Mouse (Mus musculus) liver, embryonic 15.5 days (tissue): ENCODE measurements around the gene Gm40193. TPM values are rescaled to one million over a fixed set of nuclear protein-coding genes. Genes with fewer than 3 reads are reported as not detected.
A peak's percentile ranks its signal among the peaks of the same experiment; 100 is the strongest.

Experiments
- ATAC-seq: fragments of 200-750 bp; cut with Nextera tagmentation; 2 replicates; pipeline ENCODE4 v1.8.0; 2017; ENCODE audit warnings: moderate number of reproducible peaks, mild to moderate bottlenecking, moderate library complexity; ENCODE audit not compliant: insufficient read depth
- H3K27ac ChIP-seq: fragments of 300-500 bp; sonication (generic); replicated peaks from 2 replicates; pipeline ENCODE4 v1.5.1; 2015; ENCODE audit warnings: mild to moderate bottlenecking, inconsistent platforms
- H3K27me3 ChIP-seq: fragments of 300-500 bp; sonication (generic); 2 replicates; pipeline ENCODE4 v1.6.1; 2015; ENCODE audit warnings: mild to moderate bottlenecking, inconsistent platforms
- H3K36me3 ChIP-seq: fragments of 300-500 bp; sonication (generic); replicated peaks from 2 replicates; pipeline ENCODE4 v1.6.1; 2015; ENCODE audit warnings: moderate library complexity, mild to moderate bottlenecking, inconsistent platforms
- H3K4me1 ChIP-seq: fragments of 300-500 bp; sonication (generic); replicated peaks from 2 replicates; pipeline ENCODE4 v1.6.1; 2015; ENCODE audit warnings: inconsistent platforms
- H3K4me2 ChIP-seq: fragments of 300-500 bp; sonication (generic); 2 replicates; pipeline ENCODE4 v1.6.1; 2015; ENCODE audit warnings: moderate library complexity, mild to moderate bottlenecking, inconsistent platforms
- H3K4me3 ChIP-seq: fragments of 300-500 bp; sonication (generic); replicated peaks from 2 replicates; pipeline ENCODE4 v1.5.1; 2015; ENCODE audit warnings: mild to moderate bottlenecking, inconsistent platforms
- H3K9ac ChIP-seq: fragments of 300-500 bp; sonication (generic); 2 replicates; pipeline ENCODE4 v1.6.1; 2015; ENCODE audit warnings: moderate library complexity, mild to moderate bottlenecking, inconsistent platforms
- H3K9me3 ChIP-seq: fragments of 300-500 bp; sonication (generic); replicated peaks from 2 replicates; pipeline ENCODE4 v1.6.1; 2016; ENCODE audit warnings: inconsistent platforms
- WGBS: fragments of 180-500 bp; shearing (Covaris S2); methylation state at CpG from one replicate; pipeline ENCODE4 v1.1.7; 2015; ENCODE audit warnings: mixed read lengths; ENCODE audit not compliant: insufficient replicate concordance; 5-methylcytosine and 5-hydroxymethylcytosine counted together
- polyA plus RNA-seq: library from polyadenylated mRNA; unstranded; fragments of >200 nt; fragmentation: Nextera tagmentation; extraction: Ambion mirVana; gene quantifications from 2 replicates; pipeline ENCODE4 v1.2.1, GENCODE M21; 2015

Gene Gm40193
- polyA plus RNA-seq, 1 experiment from 2014 or later: not detected

- Histone ChIP-seq H3K9me3 (no peaks in the 10 kb centered on the region), H3K9ac (no peak overlapping the region; the same call in 1 of the 2 replicates), H3K27me3 (no peaks in the 10 kb centered on the region), H3K4me3 (peak overlapping the region; percentile 89), H3K36me3 (0 out of 2 replicates have a peak, but pooled peaks cover 6% of the 10 kb centered on the region), H3K4me2 (peak overlapping the region; percentile 99), H3K4me1 (peaks cover 63% of the 10 kb centered on the region), H3K27ac (peak overlapping the region; percentile 75)
- ATAC-seq: no peak
- WGBS: 39% methylated on average over 4 of the region's 4 CpGs
Measured at GRCm38 (mm10) chr11:70564276-70564873, 31.6 kb upstream of the Gm40193 start.

GRCm38 (mm10) chr11:70563470-70564275 is 30.9 kb upstream of the Gm40193 start:
- Histone ChIP-seq H3K4me2 (peak overlapping the region; percentile 99), H3K9me3 (no peaks in the 10 kb centered on the region), H3K4me1 (peaks cover 59% of the 10 kb centered on the region), H3K36me3 (0 out of 2 replicates have a peak, but pooled peaks cover 6% of the 10 kb centered on the region), H3K27me3 (no peaks in the 10 kb centered on the region), H3K4me3 (peak overlapping the region; percentile 89), H3K9ac (peak overlapping the region; percentile 79), H3K27ac (peak overlapping the region; percentile 75)
- ATAC-seq: no peak
- WGBS: 4% methylated on average over 25 of the region's 25 CpGs

DNA sequence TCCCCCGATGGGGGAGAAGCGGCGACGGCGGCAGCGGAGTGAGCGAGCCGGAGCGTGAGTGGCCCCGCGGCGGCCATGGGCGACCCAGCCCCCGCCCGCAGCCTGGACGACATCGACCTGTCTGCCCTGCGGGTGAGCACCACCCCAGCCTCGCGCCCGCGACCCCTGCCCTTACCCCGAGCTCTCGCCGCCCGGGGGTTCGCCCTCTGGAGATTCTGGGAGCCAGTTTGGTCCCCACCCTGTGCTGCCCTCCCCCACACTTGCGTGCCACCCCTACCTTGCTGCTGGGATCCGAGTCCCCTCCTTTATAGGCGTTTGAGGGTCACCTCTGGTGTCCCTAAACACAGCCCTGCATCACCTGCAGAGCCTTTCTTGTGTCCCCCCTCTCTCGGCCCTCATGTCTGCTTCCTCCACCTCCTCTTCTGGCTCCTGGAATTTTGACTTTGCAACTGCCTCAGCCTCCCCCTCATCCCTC is 30.3 kb upstream of the Gm40193 start:
- peak; percentile 9; the same call in 1 of the 2 replicates for ATAC-seq
- Histone ChIP-seq H3K9ac (peak overlapping the region; percentile 79), H3K4me1 (peaks cover 57% of the 10 kb centered on the region), H3K4me3 (peak overlapping the region; percentile 89), H3K4me2 (peak overlapping the region; percentile 99), H3K9me3 (no peaks in the 10 kb centered on the region), H3K27ac (peak overlapping the region; percentile 75), H3K27me3 (no peaks in the 10 kb centered on the region), H3K36me3 (0 out of 2 replicates have a peak, but pooled peaks cover 6% of the 10 kb centered on the region)
- 0% methylated on average over 14 of the region's 31 CpGs for WGBS

- no peaks in the 10 kb centered on the region for H3K9me3 ChIP-seq
- peaks cover 57% of the 10 kb centered on the region for H3K4me1 ChIP-seq
- peak within 1 kb of the TSS; percentile 79 for H3K9ac ChIP-seq
- 0 out of 2 replicates have a peak, but pooled peaks cover 6% of the 10 kb centered on the region for H3K36me3 ChIP-seq
- peak within 1 kb of the TSS; percentile 99 for H3K4me2 ChIP-seq
- H3K27ac ChIP-seq: peak within 1 kb of the TSS; percentile 75
- no peaks in the 10 kb centered on the region for H3K27me3 ChIP-seq
- peak; percentile 86 for ATAC-seq
- H3K4me3 ChIP-seq: peak within 1 kb of the TSS; percentile 89
- 1% methylated on average over 55 of the region's 57 CpGs for WGBS
Measured at GRCm38 (mm10) chr11:70562287-70562994, 29.7 kb upstream of the Gm40193 start, which contains the start of gene Mink1. Gene Mink1, plus strand, starts transcription at chr11:70562881.

GRCm38 (mm10) chr11:70561937-70562286 is 29.2 kb upstream of the Gm40193 start:
- 3% methylated on average over 2 of the region's 2 CpGs for WGBS
- Histone ChIP-seq H3K27me3 (no peaks in the 10 kb centered on the region), H3K27ac (peak overlapping the region; percentile 75), H3K36me3 (0 out of 2 replicates have a peak, but pooled peaks cover 9% of the 10 kb centered on the region), H3K9ac (0 out of 2 replicates have a peak overlapping the region, but pooled peaks have one; percentile 79), H3K4me2 (peak overlapping the region; percentile 99), H3K4me1 (peaks cover 56% of the 10 kb centered on the region), H3K9me3 (no peaks in the 10 kb centered on the region), H3K4me3 (peak overlapping the region; percentile 89)
- ATAC-seq: no peak

- no peak overlapping the region for H3K4me2 ChIP-seq
- no peak overlapping the region for H3K27ac ChIP-seq
- 0 out of 2 replicates have a peak, but pooled peaks cover 6% of the 10 kb centered on the region for H3K27me3 ChIP-seq
- peaks cover 15% of the 10 kb centered on the region for H3K4me1 ChIP-seq
- 0 out of 2 replicates have a peak, but pooled peaks cover 4% of the 10 kb centered on the region for H3K36me3 ChIP-seq
- no peak overlapping the region for H3K9ac ChIP-seq
- WGBS: 75% methylated on average over 9 of the region's 9 CpGs
- no peaks in the 10 kb centered on the region for H3K9me3 ChIP-seq
- no peak overlapping the region for H3K4me3 ChIP-seq
- ATAC-seq: no peak
Measured at GRCm38 (mm10) chr11:70557545-70557944, 24.8 kb upstream of the Gm40193 start.

GRCm38 (mm10) chr11:70553940-70554339 is 21.2 kb upstream of the Gm40193 start:
- 31% methylated on average over 7 of the region's 7 CpGs for WGBS
- no peak overlapping the region for H3K27ac ChIP-seq

GRCm38 (mm10) chr11:70551526-70551925 is 18.8 kb upstream of the Gm40193 start:
- H3K36me3 ChIP-seq: no peaks in the 10 kb centered on the region
- H3K4me2 ChIP-seq: no peak overlapping the region
- H3K9me3 ChIP-seq: no peaks in the 10 kb centered on the region
- H3K27ac ChIP-seq: no peak overlapping the region
- H3K27me3 ChIP-seq: 0 out of 2 replicates have a peak, but pooled peaks cover 6% of the 10 kb centered on the region
- WGBS: 64% methylated on average over 8 of the region's 8 CpGs
- no peak for ATAC-seq
- H3K4me1 ChIP-seq: no peaks in the 10 kb centered on the region
- no peak overlapping the region for H3K9ac ChIP-seq
- no peak overlapping the region for H3K4me3 ChIP-seq

More at GRCm38 (mm10) chr11:70553940-70554339, 21.2 kb upstream of the Gm40193 start:
- Histone ChIP-seq H3K9me3 (no peaks in the 10 kb centered on the region), H3K4me2 (no peak overlapping the region), H3K9ac (no peak overlapping the region), H3K4me3 (no peak overlapping the region), H3K36me3 (0 out of 2 replicates have a peak, but pooled peaks cover 4% of the 10 kb centered on the region), H3K27me3 (0 out of 2 replicates have a peak, but pooled peaks cover 6% of the 10 kb centered on the region), H3K4me1 (no peaks in the 10 kb centered on the region)
- ATAC-seq: no peak

DNA sequence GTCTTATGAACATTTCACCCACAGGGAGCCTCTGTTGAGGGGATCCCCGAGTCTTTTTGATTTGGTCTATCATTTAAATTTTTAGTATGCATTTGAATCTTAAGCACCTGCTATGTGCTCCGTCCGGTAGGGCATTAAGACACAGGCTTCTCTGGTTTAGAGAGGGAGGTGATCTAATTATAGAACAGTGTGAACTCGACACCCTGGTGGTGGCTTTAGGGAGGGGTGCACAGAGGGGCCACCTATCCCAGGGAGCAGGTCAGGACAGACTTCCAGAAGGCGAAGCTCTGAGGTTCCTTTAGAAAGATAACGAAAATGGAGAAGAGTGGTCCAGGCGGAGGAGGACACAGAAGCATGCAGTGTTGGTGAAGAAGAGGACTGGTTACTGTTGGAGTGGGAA is 11.8 kb upstream of the Gm40193 start:
- H3K4me3 ChIP-seq: no peak overlapping the region
- H3K4me2 ChIP-seq: no peak overlapping the region
- peaks cover 16% of the 10 kb centered on the region for H3K4me1 ChIP-seq
- no peak overlapping the region for H3K27ac ChIP-seq
- no peak overlapping the region for H3K9ac ChIP-seq
- H3K9me3 ChIP-seq: no peaks in the 10 kb centered on the region
- H3K36me3 ChIP-seq: no peaks in the 10 kb centered on the region
- 43% methylated on average over 7 of the region's 7 CpGs for WGBS
- H3K27me3 ChIP-seq: peaks cover 41% of the 10 kb centered on the region
- ATAC-seq: no peak

DNA sequence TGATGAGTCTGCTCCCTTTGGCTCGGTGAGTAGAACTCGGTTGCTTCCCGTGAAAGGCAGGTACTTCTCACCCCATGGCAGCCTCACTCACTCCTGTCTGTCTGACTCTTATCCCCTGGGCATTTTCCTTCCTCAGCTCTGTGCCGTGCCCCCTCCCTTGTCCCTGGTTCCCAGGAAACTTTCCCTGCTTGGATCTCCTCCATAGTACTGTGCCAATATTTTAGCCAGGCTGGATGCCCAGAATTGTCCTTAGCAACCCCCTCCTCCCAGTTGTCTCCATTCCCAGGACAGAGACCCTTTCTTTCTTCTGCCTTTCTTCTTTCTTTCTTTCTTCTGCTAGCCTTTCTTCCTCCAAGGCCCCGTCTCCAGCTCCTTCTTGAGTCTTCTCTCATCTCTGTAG is 8.7 kb upstream of the Gm40193 start:
- ATAC-seq: no peak
- H3K4me1 ChIP-seq: peaks cover 16% of the 10 kb centered on the region
- no peak overlapping the region for H3K4me3 ChIP-seq
- H3K4me2 ChIP-seq: no peak overlapping the region
- peaks cover 53% of the 10 kb centered on the region for H3K27me3 ChIP-seq
- H3K36me3 ChIP-seq: no peaks in the 10 kb centered on the region
- 60% methylated on average over 5 of the region's 5 CpGs for WGBS
- no peak overlapping the region for H3K9ac ChIP-seq
- no peak overlapping the region for H3K27ac ChIP-seq
- H3K9me3 ChIP-seq: no peaks in the 10 kb centered on the region
